Mouse (Mus musculus) embryonic facial prominence, embryonic 11.5 days (tissue): ENCODE data around the gene Myzap. TPM values are rescaled to one million over a fixed set of nuclear protein-coding genes. Genes with fewer than 3 reads are reported as not detected.
A peak's percentile ranks its signal among the peaks of the same experiment; 100 is the strongest.

Source experiments
- ATAC-seq: fragments of 200-750 bp; cut with Nextera tagmentation; replicated peaks from 2 replicates; pipeline ENCODE4 v1.8.0; 2017; ENCODE audit warnings: low read depth; ENCODE audit not compliant: insufficient number of reproducible peaks, low FRiP score, low TSS enrichment
- DNase-seq: peaks from one replicate; pipeline ENCODE4 v3.0.0-alpha.2; 2015; ENCODE audit warnings: low spot score
- H3K27ac ChIP-seq: fragments of 300-500 bp; sonication (generic); replicated peaks from 2 replicates; pipeline ENCODE4 v1.5.1; 2014; ENCODE audit warnings: mild to moderate bottlenecking, low read depth, low read length, control low read depth
- H3K27me3 ChIP-seq: fragments of 300-500 bp; sonication (generic); 2 replicates; pipeline ENCODE4 v1.6.1; 2014; ENCODE audit warnings: mild to moderate bottlenecking, low read length, moderate library complexity, mixed read lengths; ENCODE audit not compliant: control insufficient read depth, insufficient read depth
- H3K36me3 ChIP-seq: fragments of 300-500 bp; sonication (generic); replicated peaks from 2 replicates; pipeline ENCODE4 v1.6.1; 2014; ENCODE audit warnings: low read depth, mild to moderate bottlenecking, low read length, moderate library complexity, mixed read lengths; ENCODE audit not compliant: control insufficient read depth, insufficient read depth
- H3K4me1 ChIP-seq: fragments of 300-500 bp; sonication (generic); 2 replicates; pipeline ENCODE4 v1.6.1; 2014; ENCODE audit warnings: low read length, mixed read lengths; ENCODE audit not compliant: control insufficient read depth, insufficient read depth
- H3K4me2 ChIP-seq: fragments of 300-500 bp; sonication (generic); 2 replicates; pipeline ENCODE4 v1.6.1; 2014; ENCODE audit warnings: low read depth, mild to moderate bottlenecking, control low read depth, low read length, moderate library complexity
- H3K4me3 ChIP-seq: fragments of 300-500 bp; sonication (generic); 2 replicates; pipeline ENCODE4 v1.5.1; 2014; ENCODE audit warnings: low read depth, low read length, control low read depth
- H3K9ac ChIP-seq: fragments of 300-500 bp; sonication (generic); replicated peaks from 2 replicates; pipeline ENCODE4 v1.6.1; 2014; ENCODE audit warnings: mild to moderate bottlenecking, control low read depth, low read length
- H3K9me3 ChIP-seq: fragments of 300-500 bp; sonication (generic); replicated peaks from 2 replicates; pipeline ENCODE4 v1.6.1; 2016; ENCODE audit warnings: mild to moderate bottlenecking, low read length, inconsistent platforms, mixed read lengths; ENCODE audit not compliant: control insufficient read depth
- WGBS: fragments of 180-500 bp; shearing (Covaris S2); extraction: QIAGEN DNeasy Blood & Tissue Kit; methylation state at CpG from one replicate; pipeline ENCODE4 v1.1.7; 2014; 5-methylcytosine and 5-hydroxymethylcytosine counted together
- polyA plus RNA-seq: library from polyadenylated mRNA; unstranded; fragments of >200 nt; fragmentation: Nextera tagmentation; extraction: Ambion mirVana; gene quantifications from 2 replicates; pipeline ENCODE4 v1.2.1, GENCODE M21; 2014

The Myzap gene
- polyA plus RNA-seq, 1 experiment from 2014 or later: 8.5 TPM

- no peaks in the 10 kb centered on the region for H3K36me3 ChIP-seq
- H3K4me1 ChIP-seq: no peaks in the 10 kb centered on the region; the same call in 1 of the 2 replicates
- H3K4me3 ChIP-seq: no peak overlapping the region
- WGBS: 74% methylated on average over 6 of the region's 6 CpGs
- H3K27me3 ChIP-seq: no peaks in the 10 kb centered on the region
- ATAC-seq (no peak), DNase-seq (no peak)
- no peak overlapping the region for H3K9ac ChIP-seq
- no peak overlapping the region for H3K4me2 ChIP-seq
- H3K27ac ChIP-seq: no peak overlapping the region
- no peaks in the 10 kb centered on the region for H3K9me3 ChIP-seq
Observed at GRCm38 (mm10) chr9:71573771-71574340, 18.3 kb downstream of the Myzap start.

- no peak overlapping the region for H3K4me3 ChIP-seq
- H3K27me3 ChIP-seq: no peaks in the 10 kb centered on the region
- no peak overlapping the region for H3K4me2 ChIP-seq
- H3K4me1 ChIP-seq: no peaks in the 10 kb centered on the region; the same call in 1 of the 2 replicates
- no peak for ATAC-seq
- H3K27ac ChIP-seq: no peak overlapping the region
- peak; percentile 49 for DNase-seq
- WGBS: 48% methylated on average over 7 of the region's 7 CpGs
- no peaks in the 10 kb centered on the region for H3K9me3 ChIP-seq
- H3K9ac ChIP-seq: no peak overlapping the region
- H3K36me3 ChIP-seq: no peaks in the 10 kb centered on the region
Observed at GRCm38 (mm10) chr9:71571150-71571633, 21.0 kb downstream of the Myzap start.

- H3K27me3 ChIP-seq: no peaks in the 10 kb centered on the region
- H3K9me3 ChIP-seq: no peaks in the 10 kb centered on the region
- H3K4me2 ChIP-seq: no peak overlapping the region
- no peak overlapping the region for H3K4me3 ChIP-seq
- H3K36me3 ChIP-seq: no peaks in the 10 kb centered on the region
- no peak overlapping the region for H3K27ac ChIP-seq
- WGBS: 66% methylated on average over 7 of the region's 7 CpGs
- DNase-seq (no peak), ATAC-seq (no peak)
- no peak overlapping the region for H3K9ac ChIP-seq
- no peaks in the 10 kb centered on the region; the same call in 1 of the 2 replicates for H3K4me1 ChIP-seq
Observed at GRCm38 (mm10) chr9:71570170-71570569, 22.0 kb downstream of the Myzap start.

- no peaks in the 10 kb centered on the region for H3K36me3 ChIP-seq
- H3K27ac ChIP-seq: no peak overlapping the region
- no peaks in the 10 kb centered on the region for H3K9me3 ChIP-seq
- H3K4me1 ChIP-seq: no peaks in the 10 kb centered on the region; the same call in 1 of the 2 replicates
- no peak overlapping the region for H3K9ac ChIP-seq
- DNase-seq (no peak), ATAC-seq (no peak)
- no peak overlapping the region for H3K4me2 ChIP-seq
- no peaks in the 10 kb centered on the region for H3K27me3 ChIP-seq
- 44% methylated on average over 5 of the region's 5 CpGs for WGBS
- no peak overlapping the region for H3K4me3 ChIP-seq
Observed at GRCm38 (mm10) chr9:71568323-71568942, 23.7 kb downstream of the Myzap start.

GRCm38 (mm10) chr9:71567391-71567790 is 24.8 kb downstream of the Myzap start:
- 78% methylated on average over 3 of the region's 3 CpGs for WGBS

GRCm38 (mm10) chr9:71566763-71567162 is 25.4 kb downstream of the Myzap start:
- no peaks in the 10 kb centered on the region for H3K27me3 ChIP-seq
- H3K4me2 ChIP-seq: no peak overlapping the region
- no peaks in the 10 kb centered on the region for H3K4me1 ChIP-seq
- H3K36me3 ChIP-seq: no peaks in the 10 kb centered on the region
- no peak overlapping the region for H3K27ac ChIP-seq
- WGBS: 33% methylated on average over 4 of the region's 4 CpGs
- no peak overlapping the region for H3K9ac ChIP-seq
- ATAC-seq (no peak), DNase-seq (no peak)
- no peak overlapping the region for H3K4me3 ChIP-seq
- H3K9me3 ChIP-seq: no peaks in the 10 kb centered on the region

More at GRCm38 (mm10) chr9:71567391-71567790, 24.8 kb downstream of the Myzap start:
- H3K4me2 ChIP-seq: no peak overlapping the region
- no peak overlapping the region for H3K27ac ChIP-seq
- no peak overlapping the region for H3K4me3 ChIP-seq
- DNase-seq (no peak), ATAC-seq (no peak)
- no peaks in the 10 kb centered on the region; the same call in 1 of the 2 replicates for H3K4me1 ChIP-seq
- H3K36me3 ChIP-seq: no peaks in the 10 kb centered on the region
- H3K27me3 ChIP-seq: no peaks in the 10 kb centered on the region
- no peak overlapping the region for H3K9ac ChIP-seq
- H3K9me3 ChIP-seq: no peaks in the 10 kb centered on the region

GRCm38 (mm10) chr9:71557737-71558136 is 34.4 kb downstream of the Myzap start:
- Histone ChIP-seq H3K4me3 (no peak overlapping the region), H3K36me3 (no peaks in the 10 kb centered on the region), H3K4me2 (no peak overlapping the region), H3K9me3 (no peaks in the 10 kb centered on the region), H3K4me1 (no peaks in the 10 kb centered on the region), H3K27ac (no peak overlapping the region), H3K9ac (no peak overlapping the region), H3K27me3 (no peaks in the 10 kb centered on the region)
- DNase-seq (no peak), ATAC-seq (no peak)
- 81% methylated on average over 2 of the region's 2 CpGs for WGBS

GRCm38 (mm10) chr9:71554001-71554400 is 38.2 kb downstream of the Myzap start:
- Histone ChIP-seq H3K27me3 (no peaks in the 10 kb centered on the region), H3K4me3 (no peak overlapping the region), H3K4me2 (no peak overlapping the region), H3K9ac (no peak overlapping the region), H3K9me3 (no peaks in the 10 kb centered on the region), H3K36me3 (no peaks in the 10 kb centered on the region), H3K27ac (no peak overlapping the region), H3K4me1 (no peaks in the 10 kb centered on the region)
- ATAC-seq (no peak), DNase-seq (no peak)
- 92% methylated on average over 3 of the region's 3 CpGs for WGBS
